11 mouse cellular contexts compared by ENCODE assay signal in the genomic region with DNA sequence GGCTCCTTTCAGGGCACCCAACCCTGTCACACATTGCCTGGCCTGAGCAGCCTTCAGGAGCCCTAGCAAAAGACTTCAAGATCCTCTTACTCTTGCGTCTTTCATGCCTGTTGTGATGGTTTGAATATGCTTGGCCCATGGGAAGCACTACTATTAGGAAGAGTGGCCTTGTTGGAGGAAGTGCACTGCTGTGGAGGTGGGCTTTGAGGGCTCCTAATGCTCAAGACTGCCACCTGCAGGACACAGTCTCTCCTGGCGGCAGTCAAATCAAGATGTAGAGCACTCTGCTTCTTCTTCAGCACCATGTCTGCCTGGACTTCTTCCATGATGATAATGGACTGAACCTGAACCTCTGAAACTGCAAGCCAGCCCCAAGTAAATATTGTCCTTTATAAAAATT.
A peak's percentile ranks its signal among the peaks of the same experiment; 100 is the strongest.
DNase-seq lines count a peak whose midpoint lies in the region; TF ChIP-seq lines count a peak whose summit lies in the region.
"Had no signal": no experiment of that assay in that cellular context is flagged by ENCODE, and none has a peak within 500 bp of the region (broad histone marks: within the 10 kb centered on the region; RNA-seq: fewer than 3 reads in every experiment).

No protein-coding gene starts in this region.

- no peaks in the 10 kb centered on the region for H3K4me1 ChIP-seq in heart, embryonic 10.5 days
- no peaks in the 10 kb centered on the region for H3K4me1 ChIP-seq in thymus, adult 2 months (replicated peaks; ENCODE audit: control insufficient read depth, insufficient read depth, low read length)
- H3K4me1 ChIP-seq: heart, embryonic 15.5 days; midbrain, embryonic 10.5 days had no signal

- peak; percentile 19 for DNase-seq in heart, postnatal 4 days
- DNase-seq in heart, embryonic 10.5 days (ENCODE audit: low spot score), result no peak
- DNase-seq in thymus, adult 2 months, result peak; percentile 44
- DNase-seq in thymus, adult 18-20 months, result no peak
- peak; percentile 19 for DNase-seq in embryo, embryonic 9.5 days (ENCODE audit: extremely low spot score)
- no peak for DNase-seq in adipocyte (ENCODE audit: low spot score)
- DNase-seq in ovary, postnatal 14 days (ENCODE audit: low spot score), result no peak
- no peak for DNase-seq in left cerebral cortex, postnatal 25 days (ENCODE audit: low spot score in 2 of 2)
- DNase-seq: right cerebral cortex, postnatal 4 days had no signal

- no peaks in the 10 kb centered on the region; the same call in 1 of the 2 replicates for H3K9me3 ChIP-seq in heart, embryonic 10.5 days
- H3K9me3 ChIP-seq: heart, embryonic 15.5 days; midbrain, embryonic 10.5 days had no signal

- TF ChIP-seq POLR2A in thymus, adult 2 months (IDR thresholded peaks at IDR 0.05; ENCODE audit: control insufficient read depth, extremely low read depth, insufficient read depth, low read length, poor library complexity), result no peak

- no peak overlapping the region for H3K27ac ChIP-seq in heart, embryonic 10.5 days
- no peak overlapping the region for H3K27ac ChIP-seq in thymus, adult 2 months (ENCODE audit: control insufficient read depth, insufficient read depth, low read length)
- H3K27ac ChIP-seq: heart, embryonic 15.5 days; midbrain, embryonic 10.5 days had no signal

- H3K27me3 ChIP-seq in heart, embryonic 10.5 days (ENCODE audit: insufficient read depth, poor library complexity, severe bottlenecking), result no peaks in the 10 kb centered on the region
- H3K27me3 ChIP-seq in thymus, adult 2 months (ENCODE audit: control insufficient read depth, insufficient read depth, low read length), result no peaks in the 10 kb centered on the region
- H3K27me3 ChIP-seq: heart, embryonic 15.5 days had no signal

- H3K36me3 ChIP-seq in heart, embryonic 10.5 days, result no peaks in the 10 kb centered on the region
- no peaks in the 10 kb centered on the region for H3K36me3 ChIP-seq in thymus, adult 2 months (ENCODE audit: control insufficient read depth, insufficient read depth, low read length)
- H3K36me3 ChIP-seq: heart, embryonic 15.5 days; midbrain, embryonic 10.5 days had no signal

- peak; percentile 53; the same call in 1 of the 2 replicates for TF ChIP-seq CTCF in thymus, adult 2 months (IDR thresholded peaks at IDR 0.05; ENCODE audit: borderline replicate concordance, control insufficient read depth, extremely low read depth, insufficient read depth, low read length, poor library complexity)

- 56% methylated on average over 2 of the region's 2 CpGs for WGBS in heart, embryonic 10.5 days
- WGBS in thymus, adult 2 months, result 96% methylated on average over 2 of the region's 2 CpGs

- intact Hi-C loops in left cerebral cortex, postnatal 25 days (cut with DNase I), result no loop called here

- H3K4me3 ChIP-seq in heart, embryonic 10.5 days, result no peak overlapping the region
- H3K4me3 ChIP-seq in thymus, adult 2 months (ENCODE audit: control insufficient read depth, insufficient read depth, low read length), result no peak overlapping the region
- H3K4me3 ChIP-seq: heart, embryonic 15.5 days; midbrain, embryonic 10.5 days had no signal

Comparison
In these comparisons a context has a peak if more than half of its experiments do, and no peak if none do; other contexts are left out.
1. DNase-seq: peak in heart, postnatal 4 days (single experiment), thymus, adult 2 months (single experiment) and embryo, embryonic 9.5 days (single experiment); none in heart, embryonic 10.5 days (single experiment), thymus, adult 18-20 months (0 of 2), adipocyte (single experiment), ovary, postnatal 14 days (single experiment) and left cerebral cortex, postnatal 25 days (0 of 2).